Mouse (Mus musculus): ENCODE measurements around the gene P3h2.

The P3h2 gene

DNA sequence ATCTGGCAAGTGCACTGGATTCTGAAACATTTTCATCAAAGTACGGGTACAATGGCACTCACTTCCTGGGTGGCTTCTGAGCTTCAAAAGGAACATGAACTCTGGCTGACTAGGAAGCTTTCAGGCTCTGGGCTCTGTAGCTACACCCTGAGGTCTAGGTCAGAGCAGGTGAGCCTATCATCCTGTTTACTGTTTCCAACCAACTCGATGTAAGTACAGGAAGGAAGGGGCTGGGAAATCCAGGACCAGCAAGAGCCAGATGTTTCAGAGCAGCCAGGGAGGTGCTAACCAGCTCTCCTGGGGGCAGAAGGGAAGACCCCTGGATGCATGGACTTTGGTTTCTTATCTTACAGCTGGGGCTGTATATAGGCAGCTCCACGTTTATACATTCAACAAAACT is 126.5 kb downstream of the P3h2 start:
- DNase-seq (ENCODE audit: low spot score) = no peak

DNA sequence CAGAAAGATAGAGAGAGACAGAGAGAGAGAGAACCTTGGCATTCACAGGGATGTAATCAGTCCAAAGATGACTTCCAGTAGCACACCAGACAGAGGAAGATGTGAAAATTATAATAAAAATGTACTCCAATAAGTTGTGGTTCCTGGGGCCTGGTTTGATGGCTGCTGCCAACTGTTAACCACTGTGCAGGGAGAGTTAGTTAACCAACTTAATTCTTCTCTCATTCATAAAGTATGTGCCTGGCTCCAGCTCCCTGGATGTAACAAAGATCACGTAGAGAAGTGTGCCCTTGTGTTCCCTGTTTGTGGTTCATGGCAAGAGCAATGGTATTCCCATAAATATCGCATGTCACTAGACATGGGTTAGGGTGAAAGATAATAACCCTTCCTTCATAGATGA is 128.4 kb downstream of the P3h2 start:
- DNase-seq (ENCODE audit: low spot score) = no peak

DNA sequence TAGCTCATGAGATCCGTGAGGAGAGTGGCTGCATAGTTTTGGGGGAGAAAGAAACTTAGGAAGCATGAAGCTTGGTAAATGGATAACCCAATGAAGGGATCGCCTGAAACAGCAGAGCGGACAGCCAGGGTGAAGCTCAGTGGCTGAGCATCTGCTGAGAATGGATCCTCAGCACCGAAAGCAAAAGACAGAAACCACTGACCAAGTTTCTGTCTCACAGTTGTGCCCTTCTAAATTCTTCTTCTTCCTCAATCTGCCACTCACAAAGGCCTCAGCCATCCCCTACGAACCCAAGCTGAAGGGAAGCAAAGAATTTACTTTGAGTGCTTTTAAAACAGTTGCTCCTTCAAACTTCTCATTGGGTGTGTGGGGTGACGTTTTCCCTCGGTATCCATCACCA is 134.3 kb downstream of the P3h2 start:
- DNase-seq (ENCODE audit: low spot score) = no peak

GRCm38 (mm10) chr16:25970720-25971119 is 134.9 kb downstream of the P3h2 start:
- DNase-seq (ENCODE audit: low spot score) = no peak

DNA sequence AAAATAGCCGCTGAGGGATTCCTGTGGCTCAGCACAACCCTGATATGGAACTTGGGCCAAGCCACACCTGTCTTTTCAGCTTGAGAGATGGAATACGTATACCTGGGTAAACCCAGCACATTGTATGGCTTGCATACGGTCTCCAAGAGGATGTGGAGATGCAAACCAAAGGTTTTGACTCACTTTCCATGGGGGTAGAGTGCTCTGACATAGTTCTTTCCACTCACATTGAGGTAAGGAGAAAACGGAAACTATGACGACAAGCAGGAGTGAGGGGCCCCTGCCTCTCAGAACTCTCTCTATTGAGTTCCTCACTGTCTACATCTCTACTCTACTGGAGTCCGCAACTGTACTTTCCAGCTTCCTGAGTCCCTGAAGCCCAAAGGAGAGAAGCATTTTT is 135.4 kb downstream of the P3h2 start:
- DNase-seq (ENCODE audit: low spot score) = no peak

GRCm38 (mm10) chr16:25967297-25967696 is 138.3 kb downstream of the P3h2 start:
- peak; percentile 36 for DNase-seq (ENCODE audit: low spot score)

DNA sequence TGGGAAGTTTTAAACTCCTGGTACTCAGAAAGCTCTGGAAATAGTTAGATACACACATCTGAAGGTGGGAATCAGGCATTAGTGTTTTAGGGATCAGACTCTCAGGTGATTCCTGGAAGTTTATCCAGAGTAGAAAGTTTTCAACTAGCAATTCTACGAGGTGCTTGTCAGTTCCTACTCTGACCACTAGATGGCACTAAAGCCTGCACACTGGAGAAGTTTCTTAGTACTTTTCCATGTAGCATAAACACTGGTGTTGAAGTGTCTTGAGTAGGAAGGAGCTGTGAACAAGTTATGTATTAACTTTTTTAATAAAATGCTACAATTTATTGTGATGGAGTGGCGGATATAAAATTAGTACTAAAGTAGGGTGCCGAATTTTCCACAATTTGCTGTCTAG is 141.7 kb downstream of the P3h2 start:
- peak; percentile 16 for DNase-seq (ENCODE audit: low spot score)

DNA sequence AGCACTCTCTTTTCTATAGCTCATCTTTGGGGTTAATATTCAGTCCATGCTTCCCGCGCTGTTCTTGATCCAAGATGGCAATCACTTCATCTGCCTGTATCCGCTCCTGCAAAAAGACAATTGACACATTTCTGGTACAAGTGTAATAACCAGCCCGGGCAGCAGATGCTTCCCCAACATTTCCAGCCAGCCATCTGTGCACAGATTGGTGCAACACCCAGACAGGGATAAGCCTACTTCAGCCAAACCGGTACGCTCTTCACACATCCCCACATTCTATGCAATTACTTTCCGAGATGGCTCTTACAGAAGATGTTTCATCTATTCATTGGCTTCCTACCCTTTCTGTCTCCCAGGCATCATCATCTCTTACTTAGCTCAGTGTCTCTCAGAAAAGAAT is 145.2 kb downstream of the P3h2 start:
- DNase-seq (ENCODE audit: low spot score) = no peak

DNA sequence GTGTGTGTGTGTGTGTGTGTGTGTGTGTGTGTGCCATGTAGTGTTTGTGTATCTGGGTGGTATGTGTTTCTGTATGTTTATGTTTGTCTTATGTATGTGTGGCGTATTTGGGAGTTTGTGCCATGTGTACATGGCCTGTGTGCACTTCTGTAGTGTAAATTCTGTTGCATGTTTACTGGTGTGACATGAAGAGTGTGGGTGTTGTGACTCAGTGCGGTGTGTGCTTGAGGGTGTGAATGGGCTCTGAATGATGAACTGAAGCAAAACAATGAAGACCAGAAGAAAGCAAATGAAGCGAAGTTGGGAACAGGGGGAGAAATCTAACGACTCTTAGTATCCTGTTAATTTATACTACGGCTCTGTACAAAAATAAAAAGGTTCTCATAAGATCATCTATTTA is 145.7 kb downstream of the P3h2 start:
- DNase-seq (ENCODE audit: low spot score) = no peak

- no peak for DNase-seq (ENCODE audit: low spot score)
These were observed 146.8 kb downstream of the P3h2 start for GRCm38 (mm10) chr16:25958650-25959238.

- DNase-seq (ENCODE audit: low spot score) = no peak
These were observed 147.4 kb downstream of the P3h2 start for GRCm38 (mm10) chr16:25958213-25958612.

DNA sequence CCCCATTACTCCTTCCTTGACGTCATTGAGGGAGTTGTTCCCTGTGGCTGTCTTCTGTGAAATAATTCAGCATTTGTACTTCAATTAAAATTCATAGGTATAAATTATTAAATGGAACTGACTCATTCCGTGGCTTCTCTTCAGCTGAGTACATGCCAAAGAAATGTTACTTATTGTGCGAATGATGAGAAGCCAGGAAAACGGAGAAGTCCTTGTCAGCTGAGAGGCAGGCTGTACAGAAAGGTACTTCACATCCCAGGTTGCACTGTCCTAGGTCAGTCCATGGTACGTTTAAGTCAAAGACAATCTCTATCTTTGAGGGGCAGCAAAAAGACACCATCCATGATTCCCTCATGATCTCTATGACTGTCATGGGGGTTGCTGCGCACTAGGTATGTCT is 148.8 kb downstream of the P3h2 start:
- no peak for DNase-seq (ENCODE audit: low spot score)

GRCm38 (mm10) chr16:25954614-25955013 is 151.0 kb downstream of the P3h2 start:
- DNase-seq (ENCODE audit: low spot score) = no peak

GRCm38 (mm10) chr16:25953359-25953758 is 152.2 kb downstream of the P3h2 start:
- no peak for DNase-seq (ENCODE audit: low spot score)

DNA sequence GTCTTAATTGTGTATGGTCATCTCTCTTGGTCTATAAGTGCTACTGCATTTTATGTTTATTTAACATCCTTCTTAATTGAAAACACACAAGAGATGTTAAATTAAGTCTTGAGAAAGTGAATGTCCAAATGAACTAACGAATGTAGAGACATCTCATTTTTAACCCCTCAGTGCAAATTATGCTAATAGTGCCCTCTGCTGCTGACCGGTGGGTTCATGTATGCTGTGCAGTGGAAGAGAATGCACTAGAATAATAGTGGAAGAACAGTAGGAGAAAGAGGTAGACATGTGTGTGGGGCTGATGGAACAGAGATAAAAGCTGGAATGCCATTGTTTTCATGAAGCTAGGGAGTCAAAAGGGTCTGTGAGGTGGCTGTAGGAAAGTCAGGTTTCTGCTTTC is 153.6 kb downstream of the P3h2 start:
- DNase-seq (ENCODE audit: low spot score) = no peak

DNA sequence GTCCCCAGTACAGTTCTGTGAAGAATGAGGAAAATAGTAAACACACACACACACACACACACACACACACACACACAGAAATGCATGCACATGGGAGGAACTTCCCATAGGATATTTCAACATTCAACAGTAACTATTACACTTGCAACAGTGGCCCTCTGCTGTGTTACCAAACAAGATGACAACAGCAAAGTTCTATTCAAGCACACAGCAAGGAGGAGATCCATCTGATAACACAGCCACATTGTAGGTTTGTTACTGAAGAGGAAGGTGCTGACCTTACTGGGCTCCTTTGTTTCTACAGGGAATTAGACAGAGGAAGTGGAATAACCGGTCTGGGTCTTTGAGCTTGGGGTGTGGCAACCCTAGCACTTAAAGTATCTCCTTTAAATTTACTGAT is 157.5 kb downstream of the P3h2 start:
- DNase-seq (ENCODE audit: low spot score) = no peak

GRCm38 (mm10) chr16:25945151-25945955 is 160.2 kb downstream of the P3h2 start:
- DNase-seq (ENCODE audit: low spot score) = no peak

DNA sequence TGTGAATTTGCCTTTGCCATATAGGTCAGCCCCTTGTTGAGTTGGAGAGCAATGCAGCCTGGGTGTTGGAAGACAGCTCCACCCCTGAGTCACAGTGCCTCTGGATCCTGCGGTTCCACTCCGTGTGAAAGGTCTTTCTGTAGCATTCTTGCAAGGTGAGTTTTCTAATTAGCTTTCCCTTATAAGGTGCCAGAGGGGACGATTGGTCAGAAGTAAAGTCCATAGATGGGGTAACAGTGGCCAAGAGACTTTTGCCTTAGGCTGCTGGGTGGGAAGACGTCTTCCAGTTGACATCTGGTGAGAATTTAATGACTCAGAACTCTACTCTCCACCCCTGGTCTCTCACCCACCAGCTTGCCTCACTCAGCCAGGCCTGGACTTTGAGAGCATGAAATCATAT is 163.3 kb downstream of the P3h2 start:
- DNase-seq (ENCODE audit: low spot score) = no peak

DNA sequence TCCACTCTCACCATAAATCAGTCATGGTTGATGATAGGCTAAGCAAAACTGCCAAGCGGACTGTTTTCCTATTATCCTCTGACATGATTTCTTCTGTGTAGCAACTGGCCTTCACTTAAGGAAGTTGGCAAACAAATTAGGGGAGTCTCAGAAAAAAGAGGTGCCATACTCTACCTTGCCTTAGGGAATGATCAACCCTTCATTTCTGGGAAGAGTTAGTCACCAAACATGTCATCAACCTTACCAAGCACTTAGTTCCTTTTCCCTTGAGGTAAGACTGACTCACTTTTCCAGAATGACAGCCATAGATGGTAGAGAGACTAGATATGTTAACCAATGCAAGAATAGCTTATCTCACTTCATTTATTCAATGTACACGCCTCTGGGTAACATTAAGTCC is 171.4 kb downstream of the P3h2 start:
- no peak for DNase-seq (ENCODE audit: low spot score)

- DNase-seq (ENCODE audit: low spot score) = no peak
These were observed 193.4 kb downstream of the P3h2 start for GRCm38 (mm10) chr16:25912185-25912584.

All from ovary, postnatal 10 days (tissue).